Mouse (Mus musculus) frontal cortex, postnatal 25 days (tissue): ENCODE measurements around the gene Nudt17.
"Not testable (repeated sequence)": the region's sequence is repeated elsewhere in the genome, so short reads cannot be mapped to it uniquely, and the experiment has no call there.

Experiments
- DNase-seq, 2 experiments: peaks; one replicate each; pipeline ENCODE4 v3.0.0; 2022; ENCODE audit warnings: low spot score in 2 of 2

Gene Nudt17

GRCm38 (mm10) chr3:96704778-96705177, 3.6 kb downstream of the Nudt17 start:
- DNase-seq: no peak

- DNase-seq: no peak
Measured at GRCm38 (mm10) chr3:96701003-96701402, 7.4 kb downstream of the Nudt17 start.

- no peak for DNase-seq
Measured at GRCm38 (mm10) chr3:96700376-96700775, 8.0 kb downstream of the Nudt17 start.

GRCm38 (mm10) chr3:96698993-96699690, 9.2 kb downstream of the Nudt17 start:
- DNase-seq: no peak

GRCm38 (mm10) chr3:96696766-96697732, 11.3 kb downstream of the Nudt17 start:
- DNase-seq: peak; percentile 60 to 61

GRCm38 (mm10) chr3:96696198-96696765, 12.1 kb downstream of the Nudt17 start, which contains the start of gene Pias3:
TSS of gene Pias3 (plus strand) at chr3:96696384.
- DNase-seq: peak in 1 of 2 experiments; percentile 29

GRCm38 (mm10) chr3:96693579-96693978, 14.8 kb downstream of the Nudt17 start:
- no peak for DNase-seq

- DNase-seq: no peak
Measured at GRCm38 (mm10) chr3:96692506-96692905, 15.9 kb downstream of the Nudt17 start.

- no peak for DNase-seq
Measured at GRCm38 (mm10) chr3:96690298-96690697, 18.1 kb downstream of the Nudt17 start.

- DNase-seq: no peak
Measured at GRCm38 (mm10) chr3:96688854-96689253, 19.5 kb downstream of the Nudt17 start.

GRCm38 (mm10) chr3:96686057-96686456, 22.3 kb downstream of the Nudt17 start:
- not testable (repeated sequence) for DNase-seq

GRCm38 (mm10) chr3:96684822-96685156, 23.6 kb downstream of the Nudt17 start:
- DNase-seq: no peak

GRCm38 (mm10) chr3:96684151-96684821, 24.1 kb downstream of the Nudt17 start:
- no peak for DNase-seq

GRCm38 (mm10) chr3:96683496-96683895, 24.9 kb downstream of the Nudt17 start:
- DNase-seq: no peak

- no peak for DNase-seq
Measured at GRCm38 (mm10) chr3:96680269-96680956, 27.9 kb downstream of the Nudt17 start.

GRCm38 (mm10) chr3:96679159-96679674, 29.1 kb downstream of the Nudt17 start:
- no peak for DNase-seq

- DNase-seq: no peak
Measured at GRCm38 (mm10) chr3:96678456-96678855, 29.9 kb downstream of the Nudt17 start.

- DNase-seq: no peak
Measured at GRCm38 (mm10) chr3:96675690-96676089, 32.7 kb downstream of the Nudt17 start.

GRCm38 (mm10) chr3:96675171-96675570, 33.2 kb downstream of the Nudt17 start:
- no peak for DNase-seq

- no peak for DNase-seq
Measured at GRCm38 (mm10) chr3:96674442-96674841, 33.9 kb downstream of the Nudt17 start.

- DNase-seq: no peak
Measured at GRCm38 (mm10) chr3:96673514-96673913, 34.8 kb downstream of the Nudt17 start.
